Mouse (Mus musculus) kidney, adult 9 months (tissue): Measurements from ENCODE around the gene Gpr176.

Experiments
- DNase-seq: peaks from one replicate; pipeline ENCODE4 v3.0.0; 2022

The Gpr176 gene

GRCm38 (mm10) chr2:118372561-118372900 lies 688 bp downstream of the Gpr176 start:
- DNase-seq = no peak

- DNase-seq = no peak
These were observed 1.4 kb downstream of the Gpr176 start for GRCm38 (mm10) chr2:118371841-118372240.

- no peak for DNase-seq
These were observed 18.0 kb downstream of the Gpr176 start for GRCm38 (mm10) chr2:118355138-118355719.

- peak; percentile 42 for DNase-seq
These were observed 19.3 kb downstream of the Gpr176 start for GRCm38 (mm10) chr2:118353916-118354403.

- DNase-seq = peak; percentile 42
These were observed 19.7 kb downstream of the Gpr176 start for GRCm38 (mm10) chr2:118353498-118353897.

GRCm38 (mm10) chr2:118345535-118345934 lies 27.7 kb downstream of the Gpr176 start:
- DNase-seq = no peak

- DNase-seq = no peak
These were observed 29.3 kb downstream of the Gpr176 start for GRCm38 (mm10) chr2:118343897-118344296.

- DNase-seq = peak; percentile 5
These were observed 31.9 kb downstream of the Gpr176 start for GRCm38 (mm10) chr2:118341295-118341694.

GRCm38 (mm10) chr2:118336084-118336483 lies 37.1 kb downstream of the Gpr176 start:
- peak; percentile 33 for DNase-seq

GRCm38 (mm10) chr2:118322663-118323062 lies 50.6 kb downstream of the Gpr176 start:
- DNase-seq = no peak

GRCm38 (mm10) chr2:118321804-118322203 lies 51.4 kb downstream of the Gpr176 start:
- DNase-seq = no peak

GRCm38 (mm10) chr2:118321094-118321493 lies 52.1 kb downstream of the Gpr176 start:
- DNase-seq = no peak

- no peak for DNase-seq
These were observed 52.7 kb downstream of the Gpr176 start for GRCm38 (mm10) chr2:118320519-118320918.

- no peak for DNase-seq
These were observed 54.0 kb downstream of the Gpr176 start for GRCm38 (mm10) chr2:118319176-118319575.

GRCm38 (mm10) chr2:118316939-118317338 lies 56.3 kb downstream of the Gpr176 start:
- DNase-seq = no peak

- no peak for DNase-seq
These were observed 57.4 kb downstream of the Gpr176 start for GRCm38 (mm10) chr2:118315656-118316402.

GRCm38 (mm10) chr2:118307561-118307960 lies 65.7 kb downstream of the Gpr176 start:
- DNase-seq = no peak

GRCm38 (mm10) chr2:118306966-118307365 lies 66.3 kb downstream of the Gpr176 start:
- no peak for DNase-seq

GRCm38 (mm10) chr2:118306522-118306895 lies 66.7 kb downstream of the Gpr176 start:
- DNase-seq = no peak

- DNase-seq = no peak
These were observed 67.2 kb downstream of the Gpr176 start for GRCm38 (mm10) chr2:118305827-118306521.

- DNase-seq = no peak
These were observed 69.8 kb downstream of the Gpr176 start for GRCm38 (mm10) chr2:118303456-118303855.

GRCm38 (mm10) chr2:118301656-118302055 lies 71.6 kb downstream of the Gpr176 start:
- no peak for DNase-seq

GRCm38 (mm10) chr2:118301041-118301545 lies 72.1 kb downstream of the Gpr176 start:
- no peak for DNase-seq

GRCm38 (mm10) chr2:118299981-118300380 lies 73.2 kb downstream of the Gpr176 start:
- DNase-seq = no peak
